Mouse (Mus musculus): ENCODE results near the gene Serpina11. TPM values are rescaled to one million over a fixed set of nuclear protein-coding genes. Genes with fewer than 3 reads are reported as not detected.
"Not testable (repeated sequence)": the region's sequence is repeated elsewhere in the genome, so short reads cannot be mapped to it uniquely, and the experiment has no call there.

Gene Serpina11
- polyA plus RNA-seq, 1 experiment from 2014 or later = 244 TPM

GRCm38 (mm10) chr12:103956555-103956954 is 33.2 kb downstream of the Serpina11 start:
- ATAC-seq = peak; percentile 35; the same call in 1 of the 2 replicates
- 45% methylated on average over 2 of the region's 2 CpGs for WGBS (ENCODE audit: insufficient replicate concordance)
- H3K4me1 ChIP-seq (ENCODE audit: insufficient read depth); H3K9me3 ChIP-seq (ENCODE audit: low read length); H3K27me3 ChIP-seq (ENCODE audit: insufficient read depth, low read length); H3K9ac ChIP-seq (replicated peaks); H3K4me3 ChIP-seq (ENCODE audit: low read depth, low read length); DNase-seq; H3K36me3 ChIP-seq (replicated peaks; ENCODE audit: insufficient read depth, low read length); H3K4me2 ChIP-seq (ENCODE audit: low read depth, low read length): not testable (repeated sequence)
- 0 out of 2 replicates have a peak, but pooled peaks have one; percentile 9 for TF ChIP-seq EP300 (IDR thresholded peaks at IDR 0.05; ENCODE audit: low read depth)
- 0 out of 2 replicates have a peak overlapping the region, but pooled peaks have one; percentile 30 for H3K27ac ChIP-seq (ENCODE audit: low read depth)

- not testable (repeated sequence) for H3K36me3 ChIP-seq (replicated peaks; ENCODE audit: insufficient read depth, low read length); H3K4me3 ChIP-seq (ENCODE audit: low read depth, low read length); H3K4me2 ChIP-seq (ENCODE audit: low read depth, low read length); H3K4me1 ChIP-seq (ENCODE audit: insufficient read depth); H3K9me3 ChIP-seq (ENCODE audit: low read length); ATAC-seq; H3K27ac ChIP-seq (ENCODE audit: low read depth); H3K27me3 ChIP-seq (ENCODE audit: insufficient read depth, low read length); H3K9ac ChIP-seq (replicated peaks)
- 48% methylated on average over 3 of the region's 3 CpGs for WGBS (ENCODE audit: insufficient replicate concordance)
- DNase-seq = peak; percentile 51
Observed at GRCm38 (mm10) chr12:103952972-103953371, 36.8 kb downstream of the Serpina11 start.

- no peak overlapping the region for H3K4me2 ChIP-seq (ENCODE audit: low read depth, low read length)
- TF ChIP-seq CTCF (IDR thresholded peaks at IDR 0.05; ENCODE audit: low read depth) = no peak
- no peak for TF ChIP-seq EP300 (IDR thresholded peaks at IDR 0.05; ENCODE audit: low read depth)
Observed at GRCm38 (mm10) chr12:103946243-103946642, 43.5 kb downstream of the Serpina11 start.

More at GRCm38 (mm10) chr12:103946243-103946642, 43.5 kb downstream of the Serpina11 start:
- Histone ChIP-seq H3K9ac (replicated peaks) (no peak overlapping the region), H3K4me1 (ENCODE audit: insufficient read depth) (no peaks in the 10 kb centered on the region), H3K27me3 (ENCODE audit: insufficient read depth, low read length) (no peaks in the 10 kb centered on the region), H3K9me3 (ENCODE audit: low read length) (no peaks in the 10 kb centered on the region), H3K36me3 (replicated peaks; ENCODE audit: insufficient read depth, low read length) (no peaks in the 10 kb centered on the region), H3K27ac (ENCODE audit: low read depth) (no peak overlapping the region), H3K4me3 (ENCODE audit: low read depth, low read length) (no peak overlapping the region)
- DNase-seq (peak; percentile 27), ATAC-seq (peak; percentile 29; the same call in 1 of the 2 replicates)
- WGBS (ENCODE audit: insufficient replicate concordance) = 61% methylated on average over 4 of the region's 4 CpGs

Other genes with a start within 250 kb of the Serpina11 start
- 2,720 and 2,731 TPM in 2 replicates for gene Serpina1d, start 216.4 kb downstream of the Serpina11 start, polyA plus RNA-seq (2015; fragmentation: Nextera tagmentation; extraction: Ambion mirVana)
- gene Serpina1b, start 159.6 kb downstream of the Serpina11 start, polyA plus RNA-seq (2015; fragmentation: Nextera tagmentation; extraction: Ambion mirVana) = 3,088 and 3,105 TPM in 2 replicates
- gene Serpina1a, start 126.4 kb downstream of the Serpina11 start, polyA plus RNA-seq (2015; fragmentation: Nextera tagmentation; extraction: Ambion mirVana) = 2,837 and 2,905 TPM in 2 replicates
- 1,386 and 1,402 TPM in 2 replicates for gene Serpina1c, start 85.1 kb downstream of the Serpina11 start, polyA plus RNA-seq (2015; fragmentation: Nextera tagmentation; extraction: Ambion mirVana)
- 4,259 and 4,481 TPM in 2 replicates for gene Serpina1e, start 31.0 kb downstream of the Serpina11 start, polyA plus RNA-seq (2015; fragmentation: Nextera tagmentation; extraction: Ambion mirVana)
- gene Serpina9, start 23.8 kb upstream of the Serpina11 start, polyA plus RNA-seq (2015; fragmentation: Nextera tagmentation; extraction: Ambion mirVana) = 0.05 and 0.06 TPM in 2 replicates
- gene Serpina12, start 54.5 kb upstream of the Serpina11 start, polyA plus RNA-seq (2015; fragmentation: Nextera tagmentation; extraction: Ambion mirVana) = 0.13 TPM in 2 replicates
- 0.54 and 0.58 TPM in 2 replicates for gene Serpina5, start 111.2 kb upstream of the Serpina11 start, polyA plus RNA-seq (2015; fragmentation: Nextera tagmentation; extraction: Ambion mirVana)
- 0.12 TPM in 1 of 2 replicates, not detected in the other for gene Serpina3a, start 122.8 kb upstream of the Serpina11 start, polyA plus RNA-seq (2015; fragmentation: Nextera tagmentation; extraction: Ambion mirVana)
- 0.65 and 0.73 TPM in 2 replicates for gene Serpina3b, start 138.0 kb upstream of the Serpina11 start, polyA plus RNA-seq (2015; fragmentation: Nextera tagmentation; extraction: Ambion mirVana)
- 0.05 and 0.11 TPM in 2 replicates for gene Serpina3c, start 163.9 kb upstream of the Serpina11 start, polyA plus RNA-seq (2015; fragmentation: Nextera tagmentation; extraction: Ambion mirVana)
- gene Serpina3f, start 224.6 kb upstream of the Serpina11 start, polyA plus RNA-seq (2015; fragmentation: Nextera tagmentation; extraction: Ambion mirVana) = 2.5 and 4.1 TPM in 2 replicates
- gene Serpina3g, start 246.3 kb upstream of the Serpina11 start, polyA plus RNA-seq (2015; fragmentation: Nextera tagmentation; extraction: Ambion mirVana) = 18.2 and 21.9 TPM in 2 replicates

Data from liver, postnatal 0 days (tissue).